Mouse (Mus musculus): ENCODE measurements around the gene Ptbp1.

DNA sequence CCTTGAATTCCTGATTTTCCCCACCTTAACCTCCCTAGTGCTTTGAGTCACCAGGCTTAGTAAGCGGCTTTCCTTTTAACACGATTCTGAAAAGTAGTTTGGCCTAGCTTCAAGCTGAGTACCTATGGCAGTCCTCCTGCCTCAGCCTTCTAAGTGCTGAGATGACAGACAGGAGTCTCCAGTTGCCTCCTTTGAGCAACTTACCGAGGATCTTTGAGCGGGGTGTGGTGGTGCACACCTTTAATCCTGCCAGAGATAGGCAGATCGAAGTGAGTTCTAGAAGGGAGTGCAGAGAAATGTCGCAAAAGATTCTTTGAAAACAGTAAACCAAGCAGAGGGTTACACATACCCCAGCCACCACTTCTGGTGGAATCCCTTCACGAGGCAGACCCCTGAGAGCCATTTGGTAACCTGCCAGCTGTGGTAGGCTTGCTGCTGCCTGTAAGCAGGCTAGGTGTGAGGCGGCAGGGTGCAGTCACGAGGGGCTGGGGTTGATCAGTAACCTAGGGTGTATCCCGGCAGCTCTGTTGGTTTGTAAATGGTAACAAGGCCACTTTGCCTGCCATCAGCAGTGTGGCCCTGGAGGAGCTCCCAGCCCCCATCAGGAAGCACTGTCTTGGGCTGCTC, 1.4 kb downstream of the Ptbp1 start:
- TF ChIP-seq CTCF (IDR thresholded peaks at IDR 0.05; ENCODE audit: extremely low read depth, insufficient read length, insufficient replicate concordance, low read depth, low read length) (no peak), POLR2A (IDR thresholded peaks at IDR 0.05; ENCODE audit: low read depth, low read length) (peak; percentile 70; the same call in 1 of the 2 replicates)
